Mouse (Mus musculus) erythroblast, embryonic 14.5 days (primary cell): Measurements from ENCODE around the gene Eddm3b. TPM values are rescaled to one million over a fixed set of nuclear protein-coding genes. Genes with fewer than 3 reads are reported as not detected.

Source experiments
- H3K27me3 ChIP-seq: 2 replicates; pipeline ENCODE4 v1.6.1; 2012; ENCODE audit warnings: inconsistent platforms; ENCODE audit not compliant: control insufficient read depth
- H3K36me3 ChIP-seq: 2 replicates; pipeline ENCODE4 v1.6.1; 2012; ENCODE audit warnings: mild to moderate bottlenecking, inconsistent platforms; ENCODE audit not compliant: control insufficient read depth
- H3K4me1 ChIP-seq: 2 replicates; pipeline ENCODE4 v1.6.1; 2012; ENCODE audit warnings: inconsistent platforms; ENCODE audit not compliant: control insufficient read depth
- H3K4me3 ChIP-seq: replicated peaks from 2 replicates; pipeline ENCODE3; 2012; ENCODE audit warnings: moderate library complexity, mild to moderate bottlenecking, inconsistent platforms
- H3K9me3 ChIP-seq: 2 replicates; pipeline ENCODE4 v1.6.1; 2012; ENCODE audit warnings: low read length, inconsistent platforms, mixed read lengths; ENCODE audit not compliant: control insufficient read depth
- GATA1 ChIP-seq: IDR thresholded peaks from 2 replicates; pipeline ENCODE4 v1.6.1; 2012; ENCODE audit warnings: low read length, inconsistent platforms, mixed read lengths
- TAL1 ChIP-seq: IDR thresholded peaks from 3 replicates; pipeline ENCODE4 v1.6.1; 2012; ENCODE audit warnings: low read length, inconsistent platforms, mixed read lengths
- polyA plus RNA-seq: library from polyadenylated mRNA; stranded (reverse); fragments of >175 nt; gene quantifications from 2 replicates; pipeline ENCODE4 v1.2.3, GENCODE M21; 2012

Eddm3b gene
- polyA plus RNA-seq, 1 experiment: not detected

GRCm38 (mm10) chr14:51131086-51131815, 17.0 kb downstream of the Eddm3b start:
- peaks cover 7% of the 10 kb centered on the region for H3K36me3 ChIP-seq
- TF ChIP-seq TAL1 (no peak), GATA1 (no peak)
- peak overlapping the region; percentile 24 for H3K4me3 ChIP-seq
- peaks cover 66% of the 10 kb centered on the region for H3K4me1 ChIP-seq
- H3K9me3 ChIP-seq: peaks cover 2% of the 10 kb centered on the region; the same call in 1 of the 2 replicates
- H3K27me3 ChIP-seq: no peaks in the 10 kb centered on the region

- Histone ChIP-seq H3K4me1 (peaks cover 55% of the 10 kb centered on the region), H3K27me3 (no peaks in the 10 kb centered on the region), H3K4me3 (no peak overlapping the region), H3K36me3 (peaks cover 4% of the 10 kb centered on the region; the same call in 1 of the 2 replicates), H3K9me3 (no peaks in the 10 kb centered on the region)
- TF ChIP-seq GATA1 (no peak), TAL1 (no peak)
These were observed 18.1 kb downstream of the Eddm3b start for GRCm38 (mm10) chr14:51132372-51132771.

GRCm38 (mm10) chr14:51140342-51140741, 26.1 kb downstream of the Eddm3b start:
- TF ChIP-seq TAL1 (no peak), GATA1 (no peak)
- Histone ChIP-seq H3K4me3 (no peak overlapping the region), H3K36me3 (peaks cover 1% of the 10 kb centered on the region; the same call in 1 of the 2 replicates), H3K4me1 (peaks cover 57% of the 10 kb centered on the region), H3K27me3 (no peaks in the 10 kb centered on the region), H3K9me3 (no peaks in the 10 kb centered on the region)

- Histone ChIP-seq H3K4me3 (peak overlapping the region; percentile 9), H3K36me3 (peaks cover 4% of the 10 kb centered on the region; the same call in 1 of the 2 replicates), H3K27me3 (no peaks in the 10 kb centered on the region), H3K4me1 (peaks cover 74% of the 10 kb centered on the region), H3K9me3 (no peaks in the 10 kb centered on the region)
- TF ChIP-seq TAL1: no peak
- TF ChIP-seq GATA1: no peak
These were observed 27.9 kb downstream of the Eddm3b start for GRCm38 (mm10) chr14:51142119-51142518.

- no peak for TF ChIP-seq GATA1
- no peak for TF ChIP-seq TAL1
- H3K4me3 ChIP-seq: peak overlapping the region; percentile 9
- H3K36me3 ChIP-seq: peaks cover 4% of the 10 kb centered on the region; the same call in 1 of the 2 replicates
- H3K27me3 ChIP-seq: no peaks in the 10 kb centered on the region
- no peaks in the 10 kb centered on the region for H3K9me3 ChIP-seq
- peaks cover 78% of the 10 kb centered on the region for H3K4me1 ChIP-seq
These were observed 28.3 kb downstream of the Eddm3b start for GRCm38 (mm10) chr14:51142568-51142967.

GRCm38 (mm10) chr14:51143287-51143686, 29.1 kb downstream of the Eddm3b start:
- TF ChIP-seq TAL1 (no peak), GATA1 (no peak)
- H3K36me3 ChIP-seq: peaks cover 4% of the 10 kb centered on the region; the same call in 1 of the 2 replicates
- H3K4me1 ChIP-seq: peaks cover 85% of the 10 kb centered on the region

GRCm38 (mm10) chr14:51143937-51144336, 29.7 kb downstream of the Eddm3b start:
- peaks cover 4% of the 10 kb centered on the region; the same call in 1 of the 2 replicates for H3K36me3 ChIP-seq
- peak; percentile 68 for TF ChIP-seq TAL1
- peak; percentile 75 for TF ChIP-seq GATA1
- H3K4me1 ChIP-seq: peaks cover 92% of the 10 kb centered on the region
- H3K9me3 ChIP-seq: no peaks in the 10 kb centered on the region
- H3K4me3 ChIP-seq: peak overlapping the region; percentile 33
- H3K27me3 ChIP-seq: no peaks in the 10 kb centered on the region

More at GRCm38 (mm10) chr14:51143287-51143686, 29.1 kb downstream of the Eddm3b start:
- Histone ChIP-seq H3K27me3 (no peaks in the 10 kb centered on the region), H3K9me3 (no peaks in the 10 kb centered on the region), H3K4me3 (peak overlapping the region; percentile 33)

GRCm38 (mm10) chr14:51144451-51144850, 30.2 kb downstream of the Eddm3b start:
- peaks cover 97% of the 10 kb centered on the region for H3K4me1 ChIP-seq
- no peaks in the 10 kb centered on the region for H3K9me3 ChIP-seq
- no peaks in the 10 kb centered on the region for H3K27me3 ChIP-seq
- TF ChIP-seq TAL1 (no peak), GATA1 (no peak)
- peaks cover 4% of the 10 kb centered on the region; the same call in 1 of the 2 replicates for H3K36me3 ChIP-seq
- H3K4me3 ChIP-seq: peak overlapping the region; percentile 32

GRCm38 (mm10) chr14:51145521-51145920, 31.3 kb downstream of the Eddm3b start:
- H3K36me3 ChIP-seq: peaks cover 4% of the 10 kb centered on the region; the same call in 1 of the 2 replicates
- peaks cover 98% of the 10 kb centered on the region for H3K4me1 ChIP-seq
- TF ChIP-seq GATA1: no peak
- TF ChIP-seq TAL1: no peak
- H3K27me3 ChIP-seq: no peaks in the 10 kb centered on the region
- H3K9me3 ChIP-seq: no peaks in the 10 kb centered on the region
- H3K4me3 ChIP-seq: no peak overlapping the region
